19 mouse cellular contexts compared by ENCODE assay signal in genomic region chr13:40361288-40361687, GRCm38 (mm10). TPM values are rescaled to one million over a fixed set of nuclear protein-coding genes. Genes with fewer than 3 reads are reported as not detected.
DNase-seq lines count a peak whose midpoint lies in the region; ATAC-seq and TF ChIP-seq lines count a peak whose summit lies in the region.
"Had no signal": no experiment of that assay in that cellular context is flagged by ENCODE, and none has a peak within 500 bp of the region (broad histone marks: within the 10 kb centered on the region; RNA-seq: fewer than 3 reads in every experiment).

Gene Ofcc1 (minus strand): TSS chr13:40361450.

- H3K4me2 ChIP-seq in stomach, embryonic 16.5 days (ENCODE audit: low read depth, low read length), result no peak within 1 kb of the TSS
- H3K4me2 ChIP-seq: embryonic facial prominence, embryonic 15.5 days; forebrain, embryonic 15.5 days; hindbrain, embryonic 13.5 days; midbrain, embryonic 11.5 days had no signal

- no peak within 1 kb of the TSS for H3K9ac ChIP-seq in stomach, embryonic 16.5 days (ENCODE audit: low read length)
- H3K9ac ChIP-seq: embryonic facial prominence, embryonic 15.5 days; forebrain, embryonic 15.5 days; hindbrain, embryonic 13.5 days; liver, postnatal 0 days had no signal

- no peaks in the 10 kb centered on the region for H3K27me3 ChIP-seq in cerebellum, adult 2 months (ENCODE audit: control insufficient read depth, insufficient read depth, low read length)
- H3K27me3 ChIP-seq in stomach, embryonic 16.5 days (ENCODE audit: control insufficient read depth, insufficient read depth, low read length), result no peaks in the 10 kb centered on the region
- H3K27me3 ChIP-seq: embryonic facial prominence, embryonic 15.5 days; forebrain, embryonic 15.5 days; hindbrain, embryonic 13.5 days; Patski had no signal

- H3K36me3 ChIP-seq in stomach, embryonic 16.5 days (ENCODE audit: control insufficient read depth, insufficient read depth, low read length), result no peaks in the 10 kb centered on the region
- H3K36me3 ChIP-seq: embryonic facial prominence, embryonic 15.5 days; forebrain, embryonic 15.5 days; hindbrain, embryonic 13.5 days had no signal

- H3K27ac ChIP-seq in cerebellum, adult 2 months (ENCODE audit: insufficient read depth, low read length), result no peak within 1 kb of the TSS
- no peak within 1 kb of the TSS for H3K27ac ChIP-seq in stomach, embryonic 16.5 days (ENCODE audit: low read length)
- H3K27ac ChIP-seq: embryonic facial prominence, embryonic 15.5 days; forebrain, embryonic 15.5 days; hindbrain, embryonic 13.5 days had no signal

- H3K9me3 ChIP-seq in stomach, embryonic 16.5 days (replicated peaks; ENCODE audit: control insufficient read depth, low read length), result no peaks in the 10 kb centered on the region
- H3K9me3 ChIP-seq: embryonic facial prominence, embryonic 15.5 days; forebrain, embryonic 15.5 days; hindbrain, embryonic 13.5 days had no signal

- peak; percentile 9 to 16 for DNase-seq in cerebellum, adult 2 months
- DNase-seq in cerebellum, adult 8-10 months, result no peak
- DNase-seq in heart, postnatal 4 days, result peak; percentile 38
- DNase-seq in heart, adult 8-10 months (ENCODE audit: low spot score), result no peak
- DNase-seq in lung, postnatal 10 days, result peak; percentile 42
- no peak for DNase-seq in lung, adult 2 months
- DNase-seq in embryo, embryonic 10.5 days (ENCODE audit: low spot score), result no peak
- DNase-seq: adrenal gland, adult 2 months; cerebellum, adult 11-12 months; liver, postnatal 0 days had no signal

- no peak within 1 kb of the TSS for H3K4me3 ChIP-seq in cerebellum, adult 2 months (replicated peaks; ENCODE audit: insufficient read depth, low read depth, low read length)
- H3K4me3 ChIP-seq in lung, adult 2 months (replicated peaks; ENCODE audit: extremely low read depth, low read depth, low read length), result no peak within 1 kb of the TSS
- no peak within 1 kb of the TSS for H3K4me3 ChIP-seq in stomach, embryonic 16.5 days (replicated peaks; ENCODE audit: low read length)
- H3K4me3 ChIP-seq: embryonic facial prominence, embryonic 15.5 days; forebrain, embryonic 15.5 days; hindbrain, embryonic 13.5 days had no signal

- WGBS in cerebellum, adult 2 months, result 39% methylated on average over 3 of the region's 3 CpGs
- 24% methylated on average over 3 of the region's 3 CpGs for WGBS in lung, adult 2 months
- 45% methylated on average over 3 of the region's 3 CpGs for WGBS in stomach, embryonic 16.5 days

- no peaks in the 10 kb centered on the region; the same call in 1 of the 2 replicates for H3K4me1 ChIP-seq in cerebellum, adult 2 months (ENCODE audit: control insufficient read depth, insufficient read depth, low read length)
- no peaks in the 10 kb centered on the region for H3K4me1 ChIP-seq in lung, adult 2 months (ENCODE audit: control insufficient read depth, insufficient read depth, low read length)
- H3K4me1 ChIP-seq in stomach, embryonic 16.5 days (ENCODE audit: control insufficient read depth, insufficient read depth, low read length), result no peaks in the 10 kb centered on the region
- H3K4me1 ChIP-seq: embryonic facial prominence, embryonic 15.5 days; forebrain, embryonic 15.5 days; hindbrain, embryonic 13.5 days had no signal

- no peak for TF ChIP-seq POLR2A in cerebellum, adult 2 months (IDR thresholded peaks at IDR 0.05; ENCODE audit: borderline replicate concordance, insufficient read depth, low read length)
- no peak for TF ChIP-seq POLR2A in lung, adult 2 months (IDR thresholded peaks at IDR 0.05; ENCODE audit: borderline replicate concordance, extremely low read depth, low read depth, low read length)

- TF ChIP-seq CTCF in cerebellum, adult 2 months (IDR thresholded peaks at IDR 0.05; ENCODE audit: borderline replicate concordance, insufficient read depth, low read depth, low read length), result no peak
- TF ChIP-seq CTCF in lung, adult 2 months (IDR thresholded peaks at IDR 0.05; ENCODE audit: insufficient read depth, low read length), result no peak

- 0 out of 2 replicates have a peak, but pooled peaks have one; percentile 37 for ATAC-seq in stomach, embryonic 16.5 days (ENCODE audit: insufficient read depth, low FRiP score)
- ATAC-seq: forebrain, embryonic 15.5 days; liver, postnatal 0 days; Patski had no signal

RNA-seq across cellular contexts. Expression of gene Ofcc1, which starts in this region (rescaled TPM):
- not detected in 2 replicates for polyA plus RNA-seq in cerebellum, adult 2 months (2012; rRNA removed)
- total RNA-seq in heart, postnatal 4 days (2021), result not detected
- under 1 TPM in 1 of 4 experiments, not detected in 3; 0.43 TPM for total RNA-seq in heart, adult 8-10 months (2022)
- not detected in 2 replicates for polyA plus RNA-seq in lung, adult 2 months (2012; rRNA removed)
- polyA plus RNA-seq in stomach, embryonic 16.5 days (2015; fragmentation: Nextera tagmentation; extraction: Ambion mirVana), result 0.10 TPM in 1 of 2 replicates, not detected in the other
- total RNA-seq: adrenal gland, adult 2 months; left cerebral cortex, postnatal 14 days had no signal
- polyA plus RNA-seq: adrenal gland, adult 2 months; forebrain, embryonic 15.5 days; gonadal fat pad, adult 2 months; hindbrain, embryonic 13.5 days; liver, postnatal 0 days; midbrain, embryonic 11.5 days; thymus, postnatal 0 days had no signal

Comparison
In these comparisons a context has a peak if more than half of its experiments do, and no peak if none do; other contexts are left out.
1. Peak in DNase-seq in cerebellum, adult 2 months; RNA of the gene not detected or under 1 TPM.
2. Peak in DNase-seq in heart, postnatal 4 days; RNA of the gene not detected or under 1 TPM.
3. Peak in ATAC-seq in stomach, embryonic 16.5 days; RNA of the gene not detected or under 1 TPM.